Comparison of ENCODE assay signal across 28 mouse cellular contexts in genomic region chr16:16902329-16902728, GRCm38 (mm10). TPM values are rescaled to one million over a fixed set of nuclear protein-coding genes. Genes with fewer than 3 reads are reported as not detected.
DNase-seq lines count a peak whose midpoint lies in the region; ATAC-seq and TF ChIP-seq lines count a peak whose summit lies in the region.
"Had no signal": no experiment of that assay in that cellular context is flagged by ENCODE, and none has a peak within 500 bp of the region (broad histone marks: within the 10 kb centered on the region; RNA-seq: fewer than 3 reads in every experiment).

No protein-coding gene starts in this region.

- H3K4me1 ChIP-seq in heart, embryonic 11.5 days (ENCODE audit: control insufficient read depth, insufficient read depth, low read length): peaks cover 3% of the 10 kb centered on the region
- H3K4me1 ChIP-seq in kidney, adult 2 months (ENCODE audit: control insufficient read depth, insufficient read depth, low read length): no peaks in the 10 kb centered on the region
- H3K4me1 ChIP-seq in lung, embryonic 14.5 days (ENCODE audit: insufficient read depth): no peaks in the 10 kb centered on the region

- ATAC-seq in heart, embryonic 11.5 days (replicated peaks; ENCODE audit: insufficient number of reproducible peaks, low FRiP score, low TSS enrichment): no peak
- no peak for ATAC-seq in lung, embryonic 14.5 days (ENCODE audit: insufficient read depth)
- ATAC-seq in granulocyte monocyte progenitor cell, adult 5-6 weeks (replicated peaks; ENCODE audit: poor library complexity, severe bottlenecking): peak; percentile 50
- ATAC-seq: forebrain, embryonic 15.5 days; intestine, embryonic 15.5 days had no signal

- DNase-seq in heart, adult 9 months (ENCODE audit: low spot score in 2 of 2): no peak
- no peak for DNase-seq in kidney, adult 2 months
- no peak for DNase-seq in kidney, postnatal 10 days
- DNase-seq in lung, embryonic 14.5 days: peak; percentile 2
- DNase-seq in lung, adult 18-20 months: no peak
- no peak for DNase-seq in urinary bladder, postnatal 14 days (ENCODE audit: low spot score)
- DNase-seq: adrenal gland, postnatal 14 days; cerebellum, adult 11 months; cerebellum, postnatal 10 days; layer of hippocampus, postnatal 36 days; liver, embryonic 13.5 days; thymus, postnatal 25 days had no signal

- H3K9ac ChIP-seq in heart, embryonic 11.5 days (ENCODE audit: low read depth, low read length): no peak overlapping the region
- H3K9ac ChIP-seq in lung, embryonic 14.5 days: no peak overlapping the region
- H3K9ac ChIP-seq: embryonic facial prominence, embryonic 13.5 days; forebrain, embryonic 15.5 days; hindbrain, embryonic 15.5 days; intestine, embryonic 15.5 days; limb, embryonic 13.5 days; liver, embryonic 13.5 days; midbrain, embryonic 13.5 days had no signal

- H3K9me3 ChIP-seq in heart, embryonic 11.5 days (replicated peaks; ENCODE audit: control insufficient read depth, low read length): no peaks in the 10 kb centered on the region
- H3K9me3 ChIP-seq in lung, embryonic 14.5 days (ENCODE audit: low read depth, low read length): no peaks in the 10 kb centered on the region
- H3K9me3 ChIP-seq: embryonic facial prominence, embryonic 13.5 days; forebrain, embryonic 15.5 days; hindbrain, embryonic 15.5 days; intestine, embryonic 15.5 days; limb, embryonic 13.5 days; liver, embryonic 13.5 days; midbrain, embryonic 13.5 days had no signal

- no peaks in the 10 kb centered on the region for H3K27me3 ChIP-seq in heart, embryonic 11.5 days (ENCODE audit: control insufficient read depth, insufficient read depth, low read length)
- H3K27me3 ChIP-seq in kidney, adult 2 months (replicated peaks; ENCODE audit: control insufficient read depth, insufficient read depth, low read length): no peaks in the 10 kb centered on the region
- no peaks in the 10 kb centered on the region for H3K27me3 ChIP-seq in lung, embryonic 14.5 days (ENCODE audit: insufficient read depth, low read length)
- H3K27me3 ChIP-seq: CH12.LX; embryonic facial prominence, embryonic 13.5 days; forebrain, embryonic 15.5 days; hindbrain, embryonic 15.5 days; intestine, embryonic 15.5 days; limb, embryonic 13.5 days; liver, embryonic 13.5 days; midbrain, embryonic 13.5 days had no signal

- no peak overlapping the region for H3K4me2 ChIP-seq in heart, embryonic 11.5 days
- no peak overlapping the region for H3K4me2 ChIP-seq in lung, embryonic 14.5 days
- H3K4me2 ChIP-seq: embryonic facial prominence, embryonic 13.5 days; forebrain, embryonic 15.5 days; hindbrain, embryonic 15.5 days; intestine, embryonic 15.5 days; limb, embryonic 13.5 days; liver, embryonic 13.5 days; midbrain, embryonic 13.5 days had no signal

- peak overlapping the region; percentile 32; the same call in 1 of the 2 replicates for H3K27ac ChIP-seq in heart, embryonic 11.5 days (ENCODE audit: low read depth, low read length)
- H3K27ac ChIP-seq in kidney, adult 2 months (ENCODE audit: insufficient read depth, low read depth, low read length): peak overlapping the region; percentile 15
- peak overlapping the region; percentile 38; the same call in 1 of the 2 replicates for H3K27ac ChIP-seq in lung, embryonic 14.5 days (ENCODE audit: low read depth)
- H3K27ac ChIP-seq: embryonic facial prominence, embryonic 13.5 days; forebrain, embryonic 15.5 days; hindbrain, embryonic 15.5 days; intestine, embryonic 15.5 days; liver, embryonic 13.5 days; midbrain, embryonic 13.5 days had no signal

- no peak overlapping the region for H3K4me3 ChIP-seq in heart, embryonic 11.5 days (ENCODE audit: low read depth, low read length)
- no peak overlapping the region for H3K4me3 ChIP-seq in kidney, adult 2 months (ENCODE audit: insufficient read depth, low read depth, low read length)
- no peak overlapping the region for H3K4me3 ChIP-seq in lung, embryonic 14.5 days (ENCODE audit: low read depth, low read length)
- H3K4me3 ChIP-seq: embryonic facial prominence, embryonic 13.5 days; forebrain, embryonic 15.5 days; hindbrain, embryonic 15.5 days; intestine, embryonic 15.5 days; limb, embryonic 13.5 days; liver, embryonic 13.5 days; midbrain, embryonic 13.5 days; myocyte had no signal

- WGBS in heart, embryonic 11.5 days (ENCODE audit: insufficient replicate concordance): 70% methylated on average over 4 of the region's 4 CpGs
- WGBS in kidney, adult 2 months: 76% methylated on average over 4 of the region's 4 CpGs
- 74% methylated on average over 4 of the region's 4 CpGs for WGBS in lung, embryonic 14.5 days

- peaks cover 17% of the 10 kb centered on the region for H3K36me3 ChIP-seq in heart, embryonic 11.5 days (ENCODE audit: control insufficient read depth, insufficient read depth, low read length)
- H3K36me3 ChIP-seq in kidney, adult 2 months (ENCODE audit: control insufficient read depth, insufficient read depth, low read length): no peaks in the 10 kb centered on the region; the same call in 1 of the 2 replicates
- peaks cover 28% of the 10 kb centered on the region for H3K36me3 ChIP-seq in lung, embryonic 14.5 days (ENCODE audit: insufficient read depth)

- TF ChIP-seq CTCF in kidney, adult 2 months (conservative IDR thresholded peaks at IDR 0.05; ENCODE audit: insufficient read depth, insufficient read length, low read depth, low read length): no peak
- TF ChIP-seq CTCF in lung, embryonic 14.5 days (IDR thresholded peaks at IDR 0.05; ENCODE audit: low read depth): no peak

- TF ChIP-seq POLR2A in kidney, adult 2 months (IDR thresholded peaks at IDR 0.05; ENCODE audit: low read depth, low read length): no peak

RNA-seq across cellular contexts. Expression of gene Ppm1f, which starts 6.1 kb away (rescaled TPM):
- 14.6 and 25.5 TPM in 2 replicates for polyA plus RNA-seq in heart, embryonic 11.5 days (2014; fragmentation: Nextera tagmentation; extraction: Ambion mirVana)
- 14.7 and 15.2 TPM in 2 replicates for polyA plus RNA-seq in kidney, adult 2 months (2012; rRNA removed)
- 27.6 and 29.4 TPM in 2 replicates for polyA plus RNA-seq in lung, embryonic 14.5 days (2014; fragmentation: Nextera tagmentation; extraction: Ambion mirVana)
- 37.5 and 40.1 TPM in 2 replicates for total RNA-seq in granulocyte monocyte progenitor cell, adult 5-6 weeks (2014; fragmentation: Nextera tagmentation)
- total RNA-seq in granulocyte monocyte progenitor cell, adult 5-6 weeks (2017): 50.9 and 52.1 TPM in 2 replicates

RNA-seq across cellular contexts. Expression of gene Vpreb1, which starts 31.7 kb away (rescaled TPM):
- polyA plus RNA-seq in heart, embryonic 11.5 days (2014; fragmentation: Nextera tagmentation; extraction: Ambion mirVana): 1.4 and 1.6 TPM in 2 replicates
- 15.2 and 15.7 TPM in 2 replicates for polyA plus RNA-seq in kidney, adult 2 months (2012; rRNA removed)
- 1.9 TPM in 2 replicates for polyA plus RNA-seq in lung, embryonic 14.5 days (2014; fragmentation: Nextera tagmentation; extraction: Ambion mirVana)
- total RNA-seq in granulocyte monocyte progenitor cell, adult 5-6 weeks (2014; fragmentation: Nextera tagmentation): not detected in 2 replicates
- total RNA-seq in granulocyte monocyte progenitor cell, adult 5-6 weeks (2017): 3.4 TPM in 1 of 2 replicates, not detected in the other
- total RNA-seq: adrenal gland, postnatal 14 days; left cerebral cortex, postnatal 14 days; MEL had no signal
- polyA plus RNA-seq: neural tube, embryonic 14.5 days had no signal

RNA-seq across cellular contexts. Expression of gene Top3b, which starts 31.8 kb away (rescaled TPM):
- polyA plus RNA-seq in heart, embryonic 11.5 days (2014; fragmentation: Nextera tagmentation; extraction: Ambion mirVana): 36.7 and 45.0 TPM in 2 replicates
- 93.6 and 105 TPM in 2 replicates for polyA plus RNA-seq in kidney, adult 2 months (2012; rRNA removed)
- 68.9 and 76.9 TPM in 2 replicates for polyA plus RNA-seq in lung, embryonic 14.5 days (2014; fragmentation: Nextera tagmentation; extraction: Ambion mirVana)
- 128 and 150 TPM in 2 replicates for total RNA-seq in granulocyte monocyte progenitor cell, adult 5-6 weeks (2014; fragmentation: Nextera tagmentation)
- 121 and 148 TPM in 2 replicates for total RNA-seq in granulocyte monocyte progenitor cell, adult 5-6 weeks (2017)

RNA-seq across cellular contexts. Expression of gene Igll1, which starts 38.5 kb away (rescaled TPM):
- not detected in 2 replicates for polyA plus RNA-seq in heart, embryonic 11.5 days (2014; fragmentation: Nextera tagmentation; extraction: Ambion mirVana)
- polyA plus RNA-seq in kidney, adult 2 months (2012; rRNA removed): 0.27 and 0.30 TPM in 2 replicates
- polyA plus RNA-seq in lung, embryonic 14.5 days (2014; fragmentation: Nextera tagmentation; extraction: Ambion mirVana): 0.30 TPM in 1 of 2 replicates, not detected in the other
- 1.9 and 3.4 TPM in 2 replicates for total RNA-seq in granulocyte monocyte progenitor cell, adult 5-6 weeks (2014; fragmentation: Nextera tagmentation)
- 0.56 and 1.2 TPM in 2 replicates for total RNA-seq in granulocyte monocyte progenitor cell, adult 5-6 weeks (2017)
- total RNA-seq: CH12.LX; gastrocnemius, postnatal 4 days; layer of hippocampus, postnatal 36 days; left cerebral cortex, postnatal 14 days; MEL had no signal
- polyA plus RNA-seq: brain, embryonic 14.5 days; embryonic facial prominence, embryonic 13.5 days; forebrain, embryonic 15.5 days; hindbrain, embryonic 15.5 days; myocyte; neural tube, embryonic 14.5 days; testis, adult 2 months had no signal
